Mouse (Mus musculus) hindbrain, postnatal 0 days (tissue): ENCODE data around the gene Pitpnm1. TPM values are rescaled to one million over a fixed set of nuclear protein-coding genes. Genes with fewer than 3 reads are reported as not detected.

Source experiments
- ATAC-seq: fragments of 200-750 bp; cut with Nextera tagmentation; 2 replicates; pipeline ENCODE4 v1.8.0; 2017; ENCODE audit warnings: mild to moderate bottlenecking, moderate TSS enrichment, moderate library complexity
- DNase-seq: peaks from one replicate; pipeline ENCODE4 v3.0.0-alpha.2; 2015; ENCODE audit warnings: low spot score
- H3K27ac ChIP-seq: fragments of 300-500 bp; sonication (generic); 2 replicates; pipeline ENCODE4 v1.5.1; 2014; ENCODE audit warnings: mild to moderate bottlenecking
- H3K27me3 ChIP-seq: fragments of 300-500 bp; sonication (generic); 2 replicates; pipeline ENCODE4 v1.6.1; 2014; ENCODE audit warnings: low read length, mixed read lengths; ENCODE audit not compliant: insufficient read depth
- H3K36me3 ChIP-seq: fragments of 300-500 bp; sonication (generic); 2 replicates; pipeline ENCODE4 v1.6.1; 2014; ENCODE audit warnings: low read length, mixed read lengths; ENCODE audit not compliant: insufficient read depth
- H3K4me1 ChIP-seq: fragments of 300-500 bp; sonication (generic); 2 replicates; pipeline ENCODE4 v1.6.1; 2014; ENCODE audit warnings: antibody characterized with exemption, low read length, mixed read lengths; ENCODE audit not compliant: insufficient read depth
- H3K4me2 ChIP-seq: fragments of 300-500 bp; sonication (generic); 2 replicates; pipeline ENCODE4 v1.6.1; 2014; ENCODE audit warnings: low read depth, mild to moderate bottlenecking, low read length, moderate library complexity, mixed read lengths
- H3K4me3 ChIP-seq: fragments of 300-500 bp; sonication (generic); 2 replicates; pipeline ENCODE4 v1.5.1; 2014; ENCODE audit warnings: low read length
- H3K9ac ChIP-seq: fragments of 300-500 bp; sonication (generic); replicated peaks from 2 replicates; pipeline ENCODE4 v1.6.1; 2014; ENCODE audit warnings: mild to moderate bottlenecking, low read length, moderate library complexity, mixed read lengths
- H3K9me3 ChIP-seq: fragments of 300-500 bp; sonication (generic); 2 replicates; pipeline ENCODE4 v1.6.1; 2016; ENCODE audit warnings: low read length, mixed read lengths
- CTCF ChIP-seq: IDR thresholded peaks from 2 replicates; pipeline ENCODE4 v1.5.1; 2016; ENCODE audit warnings: antibody characterized with exemption, control low read depth, low read depth
- WGBS: fragments of 180-500 bp; shearing (Covaris S2); extraction: QIAGEN DNeasy Blood & Tissue Kit; methylation state at CpG from one replicate; pipeline ENCODE4 v1.1.7; 2014; 5-methylcytosine and 5-hydroxymethylcytosine counted together
- polyA plus RNA-seq: library from polyadenylated mRNA; unstranded; fragments of >200 nt; fragmentation: Nextera tagmentation; extraction: Ambion mirVana; gene quantifications from 2 replicates; pipeline ENCODE4 v1.2.1, GENCODE M21; 2015
- total RNA-seq: library from RNA; depleted of rRNA; stranded (reverse); fragments of >200 nt; gene quantifications from 2 replicates; pipeline ENCODE4 v1.2.3, GENCODE M21; 2014

Pitpnm1 gene
- total and polyA plus RNA-seq, 2 experiments from 2014 or later, result 91.9 to 142 TPM

DNA sequence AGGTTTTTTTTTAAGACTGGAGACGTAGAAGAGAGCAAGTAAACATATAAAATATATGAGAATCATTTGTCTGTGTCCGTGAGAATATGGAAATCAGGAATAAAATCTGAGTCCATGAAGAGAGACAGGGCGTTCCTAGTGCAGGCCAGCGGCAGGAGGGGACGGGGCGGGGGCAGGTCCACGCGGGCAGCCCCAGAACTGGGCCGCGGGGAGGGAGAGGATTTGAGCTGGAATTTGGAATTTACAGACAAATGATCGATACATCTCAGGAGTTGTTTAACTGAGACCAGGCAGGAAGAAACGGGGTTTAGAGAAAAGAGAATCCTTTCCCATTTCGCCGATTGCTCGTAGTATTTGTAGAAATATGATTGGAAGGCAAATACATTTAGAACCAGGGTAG, 29.5 kb upstream of the Pitpnm1 start:
- Histone ChIP-seq H3K36me3 (no peaks in the 10 kb centered on the region), H3K4me1 (no peaks in the 10 kb centered on the region), H3K4me2 (no peak overlapping the region), H3K27ac (no peak overlapping the region), H3K4me3 (no peak overlapping the region), H3K9me3 (no peaks in the 10 kb centered on the region), H3K27me3 (no peaks in the 10 kb centered on the region), H3K9ac (no peak overlapping the region)
- no peak for TF ChIP-seq CTCF
- ATAC-seq (no peak), DNase-seq (no peak)
- 73% methylated on average over 15 of the region's 15 CpGs for WGBS

DNA sequence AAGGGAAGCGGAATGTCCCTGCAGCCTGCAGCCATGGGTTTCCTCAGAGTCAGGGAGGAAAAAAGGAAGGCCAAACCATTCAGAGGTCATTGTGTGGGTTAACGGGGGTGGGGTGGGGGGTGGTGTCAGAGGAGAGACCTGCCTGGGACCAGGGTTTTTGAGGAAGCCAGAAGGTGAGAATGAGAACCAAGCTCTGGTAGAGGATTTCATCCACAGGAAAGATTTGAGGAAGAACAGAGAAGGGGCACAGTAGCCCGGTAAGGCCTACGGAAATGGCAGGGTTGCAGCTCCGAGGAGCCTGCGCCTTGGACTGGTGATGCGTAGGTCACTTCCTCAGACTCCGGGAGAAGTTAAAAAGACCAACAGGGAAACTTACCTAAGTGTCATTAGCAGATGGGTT, 29.0 kb upstream of the Pitpnm1 start:
- H3K4me2 ChIP-seq, result no peak overlapping the region
- no peak for DNase-seq
- WGBS, result 81% methylated on average over 8 of the region's 8 CpGs
- H3K27ac ChIP-seq, result no peak overlapping the region
- H3K27me3 ChIP-seq, result no peaks in the 10 kb centered on the region
- TF ChIP-seq CTCF, result no peak
- no peak overlapping the region for H3K4me3 ChIP-seq
- ATAC-seq, result no peak
- no peaks in the 10 kb centered on the region for H3K36me3 ChIP-seq
- H3K9ac ChIP-seq, result no peak overlapping the region
- H3K4me1 ChIP-seq, result no peaks in the 10 kb centered on the region
- H3K9me3 ChIP-seq, result no peaks in the 10 kb centered on the region

DNA sequence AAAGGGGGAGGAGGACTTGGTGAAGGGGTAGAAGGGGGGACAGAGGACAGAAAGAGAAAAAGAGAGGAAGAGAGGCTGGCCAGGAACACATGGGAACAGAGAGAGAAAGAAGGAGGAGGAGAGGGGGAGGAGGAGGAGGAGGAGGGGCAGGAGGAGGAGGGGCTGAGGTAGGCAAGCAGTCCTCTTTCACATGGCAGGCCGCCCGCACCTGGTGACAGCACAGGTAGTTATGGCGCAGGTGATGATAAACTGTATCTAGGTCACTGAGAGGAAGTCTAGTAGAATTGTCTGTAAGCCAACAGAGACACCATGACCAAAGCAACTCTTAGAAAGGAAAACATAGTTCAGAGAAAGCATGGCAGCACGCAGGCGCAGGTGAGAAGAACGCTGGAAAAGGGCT, 28.4 kb upstream of the Pitpnm1 start:
- Histone ChIP-seq H3K4me3 (no peak overlapping the region), H3K27me3 (no peaks in the 10 kb centered on the region), H3K36me3 (no peaks in the 10 kb centered on the region), H3K4me1 (no peaks in the 10 kb centered on the region), H3K27ac (no peak overlapping the region), H3K4me2 (no peak overlapping the region), H3K9me3 (no peaks in the 10 kb centered on the region), H3K9ac (no peak overlapping the region)
- TF ChIP-seq CTCF, result no peak
- ATAC-seq (no peak), DNase-seq (no peak)
- WGBS, result 92% methylated on average over 6 of the region's 6 CpGs

DNA sequence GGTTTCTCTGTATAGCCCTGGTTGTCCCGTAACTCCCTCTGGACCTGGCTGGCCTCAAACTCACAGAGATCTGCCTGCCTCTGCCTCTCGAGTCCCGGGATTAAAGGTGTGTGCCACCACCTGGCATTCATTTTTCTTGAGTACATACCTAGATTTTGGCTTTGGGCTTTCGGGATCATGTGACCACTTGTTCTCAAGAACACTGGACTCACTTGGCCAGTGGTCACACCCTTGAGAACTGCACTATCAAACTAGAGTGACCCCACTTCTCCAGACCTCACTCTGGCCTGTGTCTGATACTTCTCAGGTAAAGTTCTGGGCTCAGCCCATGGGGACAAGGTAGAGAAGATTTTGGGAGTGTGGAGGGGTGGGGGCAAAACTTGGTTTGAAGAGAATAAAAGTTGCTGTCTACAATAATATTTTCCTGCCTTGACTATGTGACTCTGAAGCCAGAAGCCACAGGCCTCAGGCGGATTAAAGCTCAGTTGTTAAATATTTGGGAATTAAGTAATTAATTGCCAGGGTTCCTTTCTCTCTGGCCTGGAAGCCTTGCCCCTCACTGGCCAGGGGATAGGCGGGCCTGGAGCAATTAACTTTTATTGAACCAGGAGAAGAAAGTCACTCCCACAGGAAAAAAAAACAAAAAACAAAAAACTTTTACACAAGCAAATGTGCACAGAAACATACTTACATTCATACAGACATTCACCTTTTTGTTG, 26.9 kb upstream of the Pitpnm1 start:
- no peak for DNase-seq
- TF ChIP-seq CTCF, result no peak
- no peaks in the 10 kb centered on the region for H3K9me3 ChIP-seq
- no peaks in the 10 kb centered on the region for H3K4me1 ChIP-seq
- no peak for ATAC-seq
- no peak overlapping the region for H3K4me3 ChIP-seq
- H3K27ac ChIP-seq, result no peak overlapping the region
- no peaks in the 10 kb centered on the region for H3K36me3 ChIP-seq
- WGBS, result 81% methylated on average over 6 of the region's 6 CpGs
- H3K27me3 ChIP-seq, result no peaks in the 10 kb centered on the region
- no peak overlapping the region for H3K4me2 ChIP-seq
- no peak overlapping the region for H3K9ac ChIP-seq

DNA sequence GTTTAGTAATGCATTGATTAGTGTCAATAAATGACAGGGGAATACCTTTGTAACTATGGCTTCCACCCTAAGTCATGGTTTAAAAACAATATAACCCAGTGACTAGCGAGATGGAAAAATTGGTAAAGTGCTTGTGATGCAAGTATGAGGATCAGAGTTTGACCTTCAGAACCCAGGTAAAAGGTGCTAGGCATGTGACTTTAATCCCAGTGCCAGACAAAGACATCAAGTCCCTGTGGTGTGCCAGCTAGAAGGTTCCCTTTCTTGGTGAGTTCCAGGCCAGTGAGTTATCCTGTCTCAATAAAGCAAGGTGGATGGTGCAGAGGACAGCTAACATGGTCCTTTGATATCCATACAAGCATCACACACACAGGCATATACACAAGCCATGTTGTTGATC, 24.3 kb upstream of the Pitpnm1 start:
- 88% methylated on average over 1 of the region's 1 CpGs for WGBS
- no peak for DNase-seq

DNA sequence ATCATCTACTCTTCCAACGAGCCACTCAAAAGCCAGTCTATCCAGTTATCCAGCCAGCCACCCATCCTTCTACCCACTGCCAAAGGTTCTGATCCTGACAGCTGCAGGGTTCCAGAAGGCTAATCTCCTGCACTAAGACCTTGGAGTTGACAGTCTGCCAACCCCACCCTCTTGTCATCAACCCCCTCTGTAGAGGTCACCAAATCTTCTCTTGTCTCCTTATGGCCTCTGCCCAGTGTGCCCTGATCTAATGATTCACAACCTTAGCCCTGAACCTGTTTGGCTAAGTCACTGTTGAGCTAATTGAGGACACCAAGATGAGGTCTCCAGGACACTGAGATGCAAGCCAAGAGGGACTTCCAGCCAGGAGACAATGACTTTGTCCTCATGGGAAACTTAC, 20.2 kb upstream of the Pitpnm1 start:
- ATAC-seq (no peak), DNase-seq (no peak)
- Histone ChIP-seq H3K4me3 (no peak overlapping the region), H3K36me3 (no peaks in the 10 kb centered on the region), H3K9ac (no peak overlapping the region), H3K27ac (no peak overlapping the region), H3K4me2 (no peak overlapping the region), H3K4me1 (no peaks in the 10 kb centered on the region), H3K9me3 (no peaks in the 10 kb centered on the region), H3K27me3 (no peaks in the 10 kb centered on the region)
- no peak for TF ChIP-seq CTCF
- WGBS, result 76% methylated on average over 1 of the region's 1 CpGs

More for the DNA sequence above, 24.3 kb upstream of the Pitpnm1 start:
- H3K9ac ChIP-seq, result no peak overlapping the region
- no peak overlapping the region for H3K4me3 ChIP-seq
- no peak for ATAC-seq
- no peak overlapping the region for H3K4me2 ChIP-seq
- H3K27ac ChIP-seq, result no peak overlapping the region
- H3K27me3 ChIP-seq, result no peaks in the 10 kb centered on the region
- H3K4me1 ChIP-seq, result no peaks in the 10 kb centered on the region
- no peak for TF ChIP-seq CTCF
- H3K36me3 ChIP-seq, result no peaks in the 10 kb centered on the region
- H3K9me3 ChIP-seq, result no peaks in the 10 kb centered on the region

DNA sequence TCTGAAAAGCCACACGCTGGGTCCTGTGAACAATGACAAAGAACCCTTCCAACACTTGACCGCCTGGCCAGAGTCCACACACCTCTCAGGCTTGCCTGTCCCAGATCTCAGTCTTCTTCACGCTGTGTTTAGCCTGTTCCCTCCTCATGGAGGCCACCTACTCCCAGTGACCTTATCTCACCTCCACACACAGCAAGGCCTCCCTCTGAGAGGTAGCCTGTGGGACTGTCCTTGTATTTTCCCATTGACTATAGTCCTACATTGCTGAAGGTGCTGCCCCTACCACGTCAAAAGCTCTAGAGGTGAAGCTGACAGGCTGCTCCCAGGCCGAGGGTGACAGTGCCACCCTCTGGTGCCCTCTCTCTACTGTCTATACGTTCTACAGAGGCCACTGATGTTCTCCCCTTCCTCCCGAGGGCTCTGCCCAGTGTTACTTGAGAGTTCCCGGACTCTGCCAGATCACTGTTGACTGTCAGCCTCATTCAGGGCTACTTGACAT, 19.2 kb upstream of the Pitpnm1 start:
- no peaks in the 10 kb centered on the region for H3K4me1 ChIP-seq
- TF ChIP-seq CTCF, result no peak

More for the DNA sequence above, 19.2 kb upstream of the Pitpnm1 start:
- Histone ChIP-seq H3K27me3 (no peaks in the 10 kb centered on the region), H3K4me3 (no peak overlapping the region), H3K27ac (no peak overlapping the region), H3K4me2 (no peak overlapping the region), H3K9ac (no peak overlapping the region), H3K36me3 (no peaks in the 10 kb centered on the region), H3K9me3 (no peaks in the 10 kb centered on the region)
- ATAC-seq, result no peak
- 62% methylated on average over 8 of the region's 8 CpGs for WGBS
- no peak for DNase-seq
